Mouse (Mus musculus): ENCODE data around the gene Atp6ap2. TPM values are rescaled to one million over a fixed set of nuclear protein-coding genes. Genes with fewer than 3 reads are reported as not detected.
"Not testable (repeated sequence)": the region's sequence is repeated elsewhere in the genome, so short reads cannot be mapped to it uniquely, and the experiment has no call there.

Atp6ap2 gene
- polyA plus RNA-seq, 1 experiment = 1.1 TPM

- H3K4me1 ChIP-seq = peaks cover 6% of the 10 kb centered on the region
- no peak for TF ChIP-seq GATA1 (IDR thresholded peaks at IDR 0.05; ENCODE audit: borderline replicate concordance, low read length)
- no peak for TF ChIP-seq FLI1 (IDR thresholded peaks at IDR 0.05; ENCODE audit: low read length)
- no peak overlapping the region for H3K4me3 ChIP-seq (replicated peaks)
- no peaks in the 10 kb centered on the region for H3K9me3 ChIP-seq
- peaks cover 31% of the 10 kb centered on the region for H3K36me3 ChIP-seq (replicated peaks; ENCODE audit: low read length)
- H3K27me3 ChIP-seq (replicated peaks) = peaks cover 7% of the 10 kb centered on the region
Measured at GRCm38 (mm10) chrX:12593824-12594223, 6.2 kb downstream of the Atp6ap2 start.

GRCm38 (mm10) chrX:12610541-12610940 is 22.9 kb downstream of the Atp6ap2 start:
- Histone ChIP-seq H3K27me3 (replicated peaks) (peaks cover 11% of the 10 kb centered on the region), H3K36me3 (replicated peaks; ENCODE audit: low read length) (peaks cover 65% of the 10 kb centered on the region), H3K4me1 (peaks cover 12% of the 10 kb centered on the region)
- not testable (repeated sequence) for H3K4me3 ChIP-seq (replicated peaks); H3K9me3 ChIP-seq

- peaks cover 11% of the 10 kb centered on the region for H3K27me3 ChIP-seq (replicated peaks)
- peaks cover 65% of the 10 kb centered on the region for H3K36me3 ChIP-seq (replicated peaks; ENCODE audit: low read length)
- no peak overlapping the region for H3K4me3 ChIP-seq (replicated peaks)
- TF ChIP-seq FLI1 (IDR thresholded peaks at IDR 0.05; ENCODE audit: low read length) (no peak), GATA1 (IDR thresholded peaks at IDR 0.05; ENCODE audit: borderline replicate concordance, low read length) (no peak)
- H3K4me1 ChIP-seq = peaks cover 12% of the 10 kb centered on the region
- no peaks in the 10 kb centered on the region for H3K9me3 ChIP-seq
Measured at GRCm38 (mm10) chrX:12611211-12611610, 23.6 kb downstream of the Atp6ap2 start.

GRCm38 (mm10) chrX:12612360-12612759 is 24.8 kb downstream of the Atp6ap2 start:
- not testable (repeated sequence) for H3K4me3 ChIP-seq (replicated peaks); H3K9me3 ChIP-seq
- Histone ChIP-seq H3K4me1 (peaks cover 12% of the 10 kb centered on the region), H3K36me3 (replicated peaks; ENCODE audit: low read length) (peaks cover 60% of the 10 kb centered on the region), H3K27me3 (replicated peaks) (peaks cover 11% of the 10 kb centered on the region)

- TF ChIP-seq FLI1 (IDR thresholded peaks at IDR 0.05; ENCODE audit: low read length) (no peak), GATA1 (IDR thresholded peaks at IDR 0.05; ENCODE audit: borderline replicate concordance, low read length) (no peak)
- H3K9me3 ChIP-seq = 0 out of 2 replicates have a peak, but pooled peaks cover under 1% of the 10 kb centered on the region
- no peaks in the 10 kb centered on the region for H3K27me3 ChIP-seq (replicated peaks)
Measured at GRCm38 (mm10) chrX:12625131-12625530, 37.5 kb downstream of the Atp6ap2 start.

GRCm38 (mm10) chrX:12644976-12645375 is 57.4 kb downstream of the Atp6ap2 start:
- no peak for TF ChIP-seq FLI1 (IDR thresholded peaks at IDR 0.05; ENCODE audit: low read length)
- no peak for TF ChIP-seq GATA1 (IDR thresholded peaks at IDR 0.05; ENCODE audit: borderline replicate concordance, low read length)
- Histone ChIP-seq H3K27me3 (replicated peaks) (peaks cover 5% of the 10 kb centered on the region), H3K36me3 (replicated peaks; ENCODE audit: low read length) (peaks cover 1% of the 10 kb centered on the region), H3K4me1 (no peaks in the 10 kb centered on the region), H3K9me3 (no peaks in the 10 kb centered on the region), H3K4me3 (replicated peaks) (no peak overlapping the region)

More at GRCm38 (mm10) chrX:12625131-12625530, 37.5 kb downstream of the Atp6ap2 start:
- H3K4me1 ChIP-seq = no peaks in the 10 kb centered on the region
- H3K36me3 ChIP-seq (replicated peaks; ENCODE audit: low read length) = no peaks in the 10 kb centered on the region
- H3K4me3 ChIP-seq (replicated peaks) = no peak overlapping the region

GRCm38 (mm10) chrX:12645531-12646304 is 58.1 kb downstream of the Atp6ap2 start:
- no peaks in the 10 kb centered on the region for H3K4me1 ChIP-seq
- H3K36me3 ChIP-seq (replicated peaks; ENCODE audit: low read length) = peaks cover 3% of the 10 kb centered on the region
- no peak overlapping the region for H3K4me3 ChIP-seq (replicated peaks)
- no peaks in the 10 kb centered on the region for H3K9me3 ChIP-seq
- H3K27me3 ChIP-seq (replicated peaks) = peaks cover 5% of the 10 kb centered on the region
- TF ChIP-seq FLI1 (IDR thresholded peaks at IDR 0.05; ENCODE audit: low read length) = no peak
- no peak for TF ChIP-seq GATA1 (IDR thresholded peaks at IDR 0.05; ENCODE audit: borderline replicate concordance, low read length)

- Histone ChIP-seq H3K4me1 (no peaks in the 10 kb centered on the region), H3K4me3 (replicated peaks) (no peak overlapping the region), H3K9me3 (peaks cover 2% of the 10 kb centered on the region; the same call in 1 of the 2 replicates), H3K27me3 (replicated peaks) (peaks cover 3% of the 10 kb centered on the region), H3K36me3 (replicated peaks; ENCODE audit: low read length) (peaks cover 47% of the 10 kb centered on the region)
- TF ChIP-seq GATA1 (IDR thresholded peaks at IDR 0.05; ENCODE audit: borderline replicate concordance, low read length) (no peak), FLI1 (IDR thresholded peaks at IDR 0.05; ENCODE audit: low read length) (no peak)
Measured at GRCm38 (mm10) chrX:12651906-12652305, 64.3 kb downstream of the Atp6ap2 start.

- peaks cover 65% of the 10 kb centered on the region for H3K36me3 ChIP-seq (replicated peaks; ENCODE audit: low read length)
- H3K4me1 ChIP-seq = no peaks in the 10 kb centered on the region
- peaks cover 3% of the 10 kb centered on the region for H3K27me3 ChIP-seq (replicated peaks)
- H3K9me3 ChIP-seq = peaks cover 2% of the 10 kb centered on the region; the same call in 1 of the 2 replicates
- no peak overlapping the region for H3K4me3 ChIP-seq (replicated peaks)
- no peak for TF ChIP-seq FLI1 (IDR thresholded peaks at IDR 0.05; ENCODE audit: low read length)
- no peak for TF ChIP-seq GATA1 (IDR thresholded peaks at IDR 0.05; ENCODE audit: borderline replicate concordance, low read length)
Measured at GRCm38 (mm10) chrX:12653879-12654278, 66.3 kb downstream of the Atp6ap2 start.

Other genes with a start within 250 kb of the Atp6ap2 start
- gene 1810030O07Rik, start 85.9 kb downstream of the Atp6ap2 start, polyA plus RNA-seq (2012; ENCODE audit: insufficient read depth, low replicate concordance) = 1.2 TPM in 1 of 2 replicates, not detected in the other
- 1.3 and 4.1 TPM in 2 replicates for gene Med14, start 174.3 kb downstream of the Atp6ap2 start, polyA plus RNA-seq (2012; ENCODE audit: insufficient read depth, low replicate concordance)